Mouse (Mus musculus) T-helper 2 cell (primary cell): ENCODE results near the gene Rnf145.

Source experiments
- in situ Hi-C: fragments of 300-600 bp; cut with MboI, MseI; formaldehyde crosslinking; loops from one replicate; pipeline ENCODE4 v1.15.1; 2025; ENCODE audit warnings: high pct_unique_total_duplicates

Rnf145 gene

GRCm38 (mm10) chr11:44613411-44614180, 94.8 kb downstream of the Rnf145 start:
- in situ Hi-C loops: loop anchor here (5.0 kb wide), 1 partner anchor 394 kb away; no protein-coding TSS in a partner anchor
